Mouse (Mus musculus): ENCODE measurements around the gene Kcna3. TPM values are rescaled to one million over a fixed set of nuclear protein-coding genes. Genes with fewer than 3 reads are reported as not detected.

Kcna3 gene
- polyA plus RNA-seq (2012; rRNA removed), result 0.13 and 0.31 TPM in 2 replicates

- Histone ChIP-seq H3K4me1 (ENCODE audit: control insufficient read depth, insufficient read depth, low read length) (peaks cover 14% of the 10 kb centered on the region), H3K27me3 (ENCODE audit: control insufficient read depth, insufficient read depth, low read length) (peaks cover 4% of the 10 kb centered on the region; the same call in 1 of the 2 replicates), H3K4me3 (ENCODE audit: control insufficient read depth, low read depth, low read length) (peak within 1 kb of the TSS; percentile 78), H3K27ac (ENCODE audit: control insufficient read depth, insufficient read depth, low read depth, low read length) (no peak within 1 kb of the TSS), H3K36me3 (ENCODE audit: control insufficient read depth, insufficient read depth, low read length) (no peaks in the 10 kb centered on the region)
- TF ChIP-seq POLR2A (IDR thresholded peaks at IDR 0.05; ENCODE audit: control insufficient read depth, low read depth, low read length) (no peak), CTCF (IDR thresholded peaks at IDR 0.05; ENCODE audit: control insufficient read depth, insufficient read depth, insufficient replicate concordance, low read depth, low read length) (no peak)
Measured at GRCm38 (mm10) chr3:107035521-107036457, at the start of gene Kcna3. TSS of gene Kcna3 (plus strand) at chr3:107036169.

DNA sequence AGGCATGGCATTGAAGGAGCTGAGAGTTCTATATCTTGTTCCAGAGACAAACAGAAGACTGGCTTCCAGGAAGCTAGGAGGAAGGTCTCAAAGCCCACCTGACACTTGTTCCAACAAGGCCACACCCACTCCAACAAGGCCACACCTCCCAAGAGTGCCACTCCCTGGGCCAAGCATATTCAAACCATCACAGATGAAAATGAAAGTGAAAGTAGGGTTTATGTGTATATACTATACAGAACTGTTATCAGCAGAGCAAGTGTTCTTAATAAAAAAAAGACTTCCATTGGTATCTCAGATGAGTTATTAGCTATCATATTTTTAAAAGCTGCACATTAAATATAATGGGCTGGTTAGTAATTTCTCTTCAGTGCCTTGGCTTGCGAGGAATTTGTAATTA, 44.6 kb upstream of the Kcna3 start:
- Histone ChIP-seq H3K27me3 (ENCODE audit: control insufficient read depth, insufficient read depth, low read length) (no peaks in the 10 kb centered on the region), H3K4me3 (ENCODE audit: control insufficient read depth, low read depth, low read length) (no peak overlapping the region), H3K27ac (ENCODE audit: control insufficient read depth, insufficient read depth, low read depth, low read length) (no peak overlapping the region), H3K4me1 (ENCODE audit: control insufficient read depth, insufficient read depth, low read length) (no peaks in the 10 kb centered on the region), H3K36me3 (ENCODE audit: control insufficient read depth, insufficient read depth, low read length) (no peaks in the 10 kb centered on the region)
- TF ChIP-seq POLR2A (IDR thresholded peaks at IDR 0.05; ENCODE audit: control insufficient read depth, low read depth, low read length) (no peak), CTCF (IDR thresholded peaks at IDR 0.05; ENCODE audit: control insufficient read depth, insufficient read depth, insufficient replicate concordance, low read depth, low read length) (no peak)

DNA sequence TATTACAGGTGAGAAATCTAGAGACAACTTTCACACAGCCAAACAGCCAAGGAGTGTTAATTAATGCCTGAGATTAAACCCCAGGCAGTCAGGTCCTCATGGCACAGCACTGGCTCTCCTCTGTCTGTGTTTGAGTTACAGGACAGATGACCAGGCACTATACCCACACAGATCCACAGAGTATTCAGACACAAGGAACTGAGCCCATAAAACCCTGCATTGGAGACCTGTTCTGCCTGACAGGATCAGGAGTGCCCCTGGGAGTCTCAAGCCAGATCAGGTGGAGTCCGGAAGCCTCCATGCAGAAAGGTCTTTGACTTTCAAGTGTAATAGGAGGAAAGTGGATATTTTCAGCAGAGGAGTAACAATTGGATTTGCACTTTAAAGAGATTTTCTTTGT, 40.6 kb upstream of the Kcna3 start:
- no peaks in the 10 kb centered on the region for H3K4me1 ChIP-seq (ENCODE audit: control insufficient read depth, insufficient read depth, low read length)
- H3K36me3 ChIP-seq (ENCODE audit: control insufficient read depth, insufficient read depth, low read length), result no peaks in the 10 kb centered on the region
- no peak overlapping the region for H3K4me3 ChIP-seq (ENCODE audit: control insufficient read depth, low read depth, low read length)
- H3K27me3 ChIP-seq (ENCODE audit: control insufficient read depth, insufficient read depth, low read length), result no peaks in the 10 kb centered on the region
- TF ChIP-seq CTCF (IDR thresholded peaks at IDR 0.05; ENCODE audit: control insufficient read depth, insufficient read depth, insufficient replicate concordance, low read depth, low read length) (no peak), POLR2A (IDR thresholded peaks at IDR 0.05; ENCODE audit: control insufficient read depth, low read depth, low read length) (no peak)
- no peak overlapping the region for H3K27ac ChIP-seq (ENCODE audit: control insufficient read depth, insufficient read depth, low read depth, low read length)

GRCm38 (mm10) chr3:106996186-106996585, 39.8 kb upstream of the Kcna3 start:
- no peaks in the 10 kb centered on the region for H3K27me3 ChIP-seq (ENCODE audit: control insufficient read depth, insufficient read depth, low read length)
- TF ChIP-seq POLR2A (IDR thresholded peaks at IDR 0.05; ENCODE audit: control insufficient read depth, low read depth, low read length) (no peak), CTCF (IDR thresholded peaks at IDR 0.05; ENCODE audit: control insufficient read depth, insufficient read depth, insufficient replicate concordance, low read depth, low read length) (no peak)
- no peak overlapping the region for H3K4me3 ChIP-seq (ENCODE audit: control insufficient read depth, low read depth, low read length)
- H3K4me1 ChIP-seq (ENCODE audit: control insufficient read depth, insufficient read depth, low read length), result no peaks in the 10 kb centered on the region
- H3K27ac ChIP-seq (ENCODE audit: control insufficient read depth, insufficient read depth, low read depth, low read length), result no peak overlapping the region
- no peaks in the 10 kb centered on the region for H3K36me3 ChIP-seq (ENCODE audit: control insufficient read depth, insufficient read depth, low read length)

- Histone ChIP-seq H3K27ac (ENCODE audit: control insufficient read depth, insufficient read depth, low read depth, low read length) (no peak overlapping the region), H3K4me1 (ENCODE audit: control insufficient read depth, insufficient read depth, low read length) (no peaks in the 10 kb centered on the region), H3K4me3 (ENCODE audit: control insufficient read depth, low read depth, low read length) (no peak overlapping the region), H3K36me3 (ENCODE audit: control insufficient read depth, insufficient read depth, low read length) (no peaks in the 10 kb centered on the region), H3K27me3 (ENCODE audit: control insufficient read depth, insufficient read depth, low read length) (no peaks in the 10 kb centered on the region)
- no peak for TF ChIP-seq CTCF (IDR thresholded peaks at IDR 0.05; ENCODE audit: control insufficient read depth, insufficient read depth, insufficient replicate concordance, low read depth, low read length)
Measured at GRCm38 (mm10) chr3:106998370-106998769, 37.6 kb upstream of the Kcna3 start.

GRCm38 (mm10) chr3:107000165-107000564, 35.8 kb upstream of the Kcna3 start:
- Histone ChIP-seq H3K27ac (ENCODE audit: control insufficient read depth, insufficient read depth, low read depth, low read length) (no peak overlapping the region), H3K4me3 (ENCODE audit: control insufficient read depth, low read depth, low read length) (no peak overlapping the region), H3K4me1 (ENCODE audit: control insufficient read depth, insufficient read depth, low read length) (no peaks in the 10 kb centered on the region), H3K27me3 (ENCODE audit: control insufficient read depth, insufficient read depth, low read length) (no peaks in the 10 kb centered on the region), H3K36me3 (ENCODE audit: control insufficient read depth, insufficient read depth, low read length) (no peaks in the 10 kb centered on the region)
- TF ChIP-seq CTCF (IDR thresholded peaks at IDR 0.05; ENCODE audit: control insufficient read depth, insufficient read depth, insufficient replicate concordance, low read depth, low read length), result no peak
- no peak for TF ChIP-seq POLR2A (IDR thresholded peaks at IDR 0.05; ENCODE audit: control insufficient read depth, low read depth, low read length)

DNA sequence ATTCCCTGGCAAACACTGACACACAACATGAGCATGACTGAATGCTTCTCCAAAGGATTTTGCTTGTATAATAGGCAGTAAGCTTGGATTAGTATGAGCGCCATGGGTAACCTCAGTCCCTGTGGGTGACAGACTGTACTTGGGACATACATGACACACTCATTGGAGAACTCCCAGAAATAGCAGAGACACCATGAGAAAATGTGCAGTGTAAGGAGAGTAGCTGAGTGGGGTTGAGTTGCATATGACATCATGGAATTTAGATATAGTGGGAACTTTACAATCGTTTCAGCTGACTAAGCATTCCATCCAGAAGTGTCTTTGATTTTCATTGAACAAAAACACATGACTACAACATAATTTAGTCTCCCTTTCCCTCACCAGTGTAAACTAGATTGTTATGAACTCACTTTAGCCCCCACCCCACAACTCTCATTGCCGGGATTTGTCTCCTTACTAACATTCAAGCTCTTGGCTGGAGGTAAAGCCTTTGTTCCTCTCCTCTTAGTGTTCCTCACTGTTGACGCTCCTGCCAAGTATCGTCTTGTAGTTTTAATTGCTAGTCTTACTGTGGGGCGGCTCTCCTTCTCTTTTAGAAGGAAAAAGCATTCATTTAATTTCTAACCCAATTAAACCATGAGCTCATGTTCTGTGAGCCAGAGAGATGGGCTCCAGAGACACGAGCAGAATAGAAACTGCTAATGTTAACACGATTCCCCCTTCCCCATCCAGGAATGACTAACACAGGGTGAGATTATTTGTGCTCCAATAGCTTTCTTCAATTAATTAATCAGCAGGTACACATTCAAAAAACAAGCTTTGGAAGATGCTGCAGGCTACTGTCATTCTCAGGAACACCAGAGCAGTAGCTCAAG, 33.5 kb upstream of the Kcna3 start:
- Histone ChIP-seq H3K4me1 (ENCODE audit: control insufficient read depth, insufficient read depth, low read length) (no peaks in the 10 kb centered on the region), H3K36me3 (ENCODE audit: control insufficient read depth, insufficient read depth, low read length) (no peaks in the 10 kb centered on the region), H3K4me3 (ENCODE audit: control insufficient read depth, low read depth, low read length) (no peak overlapping the region), H3K27ac (ENCODE audit: control insufficient read depth, insufficient read depth, low read depth, low read length) (no peak overlapping the region), H3K27me3 (ENCODE audit: control insufficient read depth, insufficient read depth, low read length) (no peaks in the 10 kb centered on the region)
- TF ChIP-seq POLR2A (IDR thresholded peaks at IDR 0.05; ENCODE audit: control insufficient read depth, low read depth, low read length), result no peak
- no peak for TF ChIP-seq CTCF (IDR thresholded peaks at IDR 0.05; ENCODE audit: control insufficient read depth, insufficient read depth, insufficient replicate concordance, low read depth, low read length)
